Mouse (Mus musculus) heart, embryonic 12.5 days (tissue): ENCODE results near the gene Ctnnb1. TPM values are rescaled to one million over a fixed set of nuclear protein-coding genes. Genes with fewer than 3 reads are reported as not detected.

ENCODE experiments used
- ATAC-seq: fragments of 200-750 bp; cut with Nextera tagmentation; 2 replicates; pipeline ENCODE4 v1.8.0; 2017; ENCODE audit warnings: moderate TSS enrichment, moderate library complexity; ENCODE audit not compliant: insufficient number of reproducible peaks, low FRiP score
- H3K27ac ChIP-seq: fragments of 300-500 bp; sonication (generic); 2 replicates; pipeline ENCODE4 v1.5.1; 2016; ENCODE audit warnings: mild to moderate bottlenecking, moderate library complexity; ENCODE audit not compliant: poor library complexity, severe bottlenecking
- H3K27me3 ChIP-seq: fragments of 300-500 bp; sonication (generic); replicated peaks from 2 replicates; pipeline ENCODE4 v1.6.1; 2016; ENCODE audit warnings: mild to moderate bottlenecking, moderate library complexity
- H3K36me3 ChIP-seq: fragments of 300-500 bp; sonication (generic); 2 replicates; pipeline ENCODE4 v1.6.1; 2016; ENCODE audit warnings: mild to moderate bottlenecking, moderate library complexity
- H3K4me1 ChIP-seq: fragments of 300-500 bp; sonication (generic); replicated peaks from 2 replicates; pipeline ENCODE4 v1.6.1; 2016; ENCODE audit warnings: mild to moderate bottlenecking
- H3K4me2 ChIP-seq: fragments of 300-500 bp; sonication (generic); 2 replicates; pipeline ENCODE4 v1.6.1; 2016; ENCODE audit warnings: mild to moderate bottlenecking, moderate library complexity
- H3K4me3 ChIP-seq: fragments of 300-500 bp; sonication (generic); 2 replicates; pipeline ENCODE4 v1.5.1; 2016; ENCODE audit warnings: mild to moderate bottlenecking
- H3K9ac ChIP-seq: fragments of 300-500 bp; sonication (generic); 2 replicates; pipeline ENCODE4 v1.6.1; 2016; ENCODE audit warnings: mild to moderate bottlenecking, moderate library complexity
- H3K9me3 ChIP-seq: fragments of 300-500 bp; sonication (generic); replicated peaks from 2 replicates; pipeline ENCODE4 v1.6.1; 2016; ENCODE audit warnings: mild to moderate bottlenecking, moderate library complexity
- WGBS: fragments of 180-500 bp; shearing (Covaris S2); methylation state at CpG from one replicate; pipeline ENCODE4 v1.1.7; 2016; 5-methylcytosine and 5-hydroxymethylcytosine counted together
- polyA plus RNA-seq: library from polyadenylated mRNA; unstranded; fragments of >200 nt; fragmentation: Nextera tagmentation; extraction: Ambion mirVana; gene quantifications from 2 replicates; pipeline ENCODE4 v1.2.1, GENCODE M21; 2016

The Ctnnb1 gene
- polyA plus RNA-seq, 1 experiment from 2014 or later, result 397 TPM

- Histone ChIP-seq H3K4me3 (no peak overlapping the region), H3K36me3 (peaks cover 23% of the 10 kb centered on the region), H3K9ac (no peak overlapping the region), H3K4me2 (no peak overlapping the region), H3K9me3 (no peaks in the 10 kb centered on the region), H3K4me1 (peaks cover 78% of the 10 kb centered on the region), H3K27ac (no peak overlapping the region), H3K27me3 (no peaks in the 10 kb centered on the region)
- 87% methylated on average over 3 of the region's 3 CpGs for WGBS
- no peak for ATAC-seq
Observed at GRCm38 (mm10) chr9:120940858-120941257, 11.8 kb downstream of the Ctnnb1 start.

- Histone ChIP-seq H3K36me3 (peaks cover 19% of the 10 kb centered on the region), H3K9ac (no peak overlapping the region), H3K27me3 (no peaks in the 10 kb centered on the region), H3K4me1 (peaks cover 74% of the 10 kb centered on the region), H3K4me2 (no peak overlapping the region), H3K4me3 (no peak overlapping the region), H3K27ac (no peak overlapping the region), H3K9me3 (no peaks in the 10 kb centered on the region)
- 51% methylated on average over 1 of the region's 1 CpGs for WGBS
- no peak for ATAC-seq
Observed at GRCm38 (mm10) chr9:120943757-120944156, 14.7 kb downstream of the Ctnnb1 start.

GRCm38 (mm10) chr9:120944211-120944610, 15.2 kb downstream of the Ctnnb1 start:
- Histone ChIP-seq H3K4me3 (no peak overlapping the region), H3K9ac (peak overlapping the region; percentile 46; the same call in 1 of the 2 replicates), H3K36me3 (peaks cover 19% of the 10 kb centered on the region), H3K27ac (no peak overlapping the region), H3K9me3 (no peaks in the 10 kb centered on the region), H3K4me1 (peaks cover 76% of the 10 kb centered on the region), H3K4me2 (no peak overlapping the region), H3K27me3 (no peaks in the 10 kb centered on the region)
- WGBS, result 65% methylated on average over 3 of the region's 3 CpGs
- ATAC-seq, result no peak

GRCm38 (mm10) chr9:120946131-120946530, 17.1 kb downstream of the Ctnnb1 start:
- 77% methylated on average over 8 of the region's 8 CpGs for WGBS

GRCm38 (mm10) chr9:120948832-120949231, 19.8 kb downstream of the Ctnnb1 start:
- Histone ChIP-seq H3K9ac (no peak overlapping the region), H3K4me2 (no peak overlapping the region), H3K4me3 (no peak overlapping the region), H3K27ac (no peak overlapping the region), H3K9me3 (no peaks in the 10 kb centered on the region), H3K27me3 (no peaks in the 10 kb centered on the region), H3K4me1 (peaks cover 50% of the 10 kb centered on the region), H3K36me3 (peaks cover 46% of the 10 kb centered on the region)
- WGBS, result 100% methylated on average over 1 of the region's 1 CpGs
- ATAC-seq, result no peak

More at GRCm38 (mm10) chr9:120946131-120946530, 17.1 kb downstream of the Ctnnb1 start:
- no peak overlapping the region for H3K4me2 ChIP-seq
- no peak overlapping the region for H3K4me3 ChIP-seq
- H3K27me3 ChIP-seq, result no peaks in the 10 kb centered on the region
- no peaks in the 10 kb centered on the region for H3K9me3 ChIP-seq
- peaks cover 60% of the 10 kb centered on the region for H3K4me1 ChIP-seq
- ATAC-seq, result no peak
- no peak overlapping the region for H3K27ac ChIP-seq
- no peak overlapping the region for H3K9ac ChIP-seq
- H3K36me3 ChIP-seq, result peaks cover 22% of the 10 kb centered on the region

- peaks cover 61% of the 10 kb centered on the region for H3K36me3 ChIP-seq
- no peak overlapping the region for H3K27ac ChIP-seq
- peaks cover 46% of the 10 kb centered on the region for H3K4me1 ChIP-seq
- no peaks in the 10 kb centered on the region for H3K9me3 ChIP-seq
- H3K27me3 ChIP-seq, result no peaks in the 10 kb centered on the region
- H3K4me2 ChIP-seq, result no peak overlapping the region
- ATAC-seq, result no peak
- H3K9ac ChIP-seq, result no peak overlapping the region
- H3K4me3 ChIP-seq, result no peak overlapping the region
- WGBS, result 91% methylated on average over 12 of the region's 12 CpGs
Observed at GRCm38 (mm10) chr9:120950761-120951160, 21.7 kb downstream of the Ctnnb1 start.

GRCm38 (mm10) chr9:120951947-120952346, 22.9 kb downstream of the Ctnnb1 start:
- ATAC-seq, result no peak
- H3K27ac ChIP-seq, result no peak overlapping the region
- H3K27me3 ChIP-seq, result no peaks in the 10 kb centered on the region
- no peak overlapping the region for H3K4me3 ChIP-seq
- H3K36me3 ChIP-seq, result peaks cover 73% of the 10 kb centered on the region
- H3K9me3 ChIP-seq, result no peaks in the 10 kb centered on the region
- WGBS, result 82% methylated on average over 3 of the region's 3 CpGs
- H3K9ac ChIP-seq, result no peak overlapping the region
- H3K4me1 ChIP-seq, result peaks cover 38% of the 10 kb centered on the region
- no peak overlapping the region for H3K4me2 ChIP-seq

- Histone ChIP-seq H3K27me3 (no peaks in the 10 kb centered on the region), H3K9ac (no peak overlapping the region), H3K27ac (no peak overlapping the region), H3K36me3 (peaks cover 98% of the 10 kb centered on the region), H3K4me1 (peaks cover 53% of the 10 kb centered on the region), H3K4me3 (no peak overlapping the region), H3K4me2 (no peak overlapping the region), H3K9me3 (no peaks in the 10 kb centered on the region)
- WGBS, result 92% methylated on average over 5 of the region's 5 CpGs
- no peak for ATAC-seq
Observed at GRCm38 (mm10) chr9:120958051-120958450, 29.0 kb downstream of the Ctnnb1 start.

- no peak overlapping the region for H3K4me2 ChIP-seq
- no peak overlapping the region for H3K9ac ChIP-seq
- 63% methylated on average over 6 of the region's 6 CpGs for WGBS
- no peaks in the 10 kb centered on the region for H3K27me3 ChIP-seq
- H3K27ac ChIP-seq, result 0 out of 2 replicates have a peak overlapping the region, but pooled peaks have one; percentile 17
- no peak for ATAC-seq
- H3K36me3 ChIP-seq, result peaks cover 98% of the 10 kb centered on the region
- H3K4me1 ChIP-seq, result peaks cover 53% of the 10 kb centered on the region
- H3K9me3 ChIP-seq, result no peaks in the 10 kb centered on the region
- no peak overlapping the region for H3K4me3 ChIP-seq
Observed at GRCm38 (mm10) chr9:120958560-120958959, 29.5 kb downstream of the Ctnnb1 start.

- H3K4me1 ChIP-seq, result peaks cover 53% of the 10 kb centered on the region
Observed at GRCm38 (mm10) chr9:120959225-120959624, 30.2 kb downstream of the Ctnnb1 start.

GRCm38 (mm10) chr9:120960611-120961010, 31.6 kb downstream of the Ctnnb1 start:
- WGBS, result 73% methylated on average over 4 of the region's 4 CpGs
- peaks cover 66% of the 10 kb centered on the region for H3K4me1 ChIP-seq
- no peak for ATAC-seq
- H3K9ac ChIP-seq, result no peak overlapping the region
- no peaks in the 10 kb centered on the region for H3K9me3 ChIP-seq
- no peak overlapping the region for H3K4me3 ChIP-seq
- H3K4me2 ChIP-seq, result no peak overlapping the region
- H3K27ac ChIP-seq, result no peak overlapping the region
- no peaks in the 10 kb centered on the region for H3K27me3 ChIP-seq
- H3K36me3 ChIP-seq, result peaks cover 98% of the 10 kb centered on the region

More at GRCm38 (mm10) chr9:120959225-120959624, 30.2 kb downstream of the Ctnnb1 start:
- ATAC-seq, result no peak
- Histone ChIP-seq H3K4me3 (no peak overlapping the region), H3K9ac (no peak overlapping the region), H3K4me2 (no peak overlapping the region), H3K9me3 (no peaks in the 10 kb centered on the region), H3K36me3 (peaks cover 98% of the 10 kb centered on the region), H3K27me3 (no peaks in the 10 kb centered on the region), H3K27ac (no peak overlapping the region)
- WGBS, result 83% methylated on average over 4 of the region's 4 CpGs

GRCm38 (mm10) chr9:120961466-120961865, 32.5 kb downstream of the Ctnnb1 start:
- Histone ChIP-seq H3K4me3 (no peak overlapping the region), H3K9ac (peak overlapping the region; percentile 27; the same call in 1 of the 2 replicates), H3K27me3 (no peaks in the 10 kb centered on the region), H3K4me2 (no peak overlapping the region), H3K27ac (0 out of 2 replicates have a peak overlapping the region, but pooled peaks have one; percentile 23), H3K36me3 (peaks cover 98% of the 10 kb centered on the region), H3K9me3 (no peaks in the 10 kb centered on the region), H3K4me1 (peaks cover 75% of the 10 kb centered on the region)
- WGBS, result 74% methylated on average over 3 of the region's 3 CpGs
- ATAC-seq, result no peak
